Mouse (Mus musculus) Muller cell, postnatal 12 days (primary cell): ENCODE results near the gene Chrm4.
A peak's percentile ranks its signal among the peaks of the same experiment; 100 is the strongest.

Source experiments
- DNase-seq: peaks from one replicate; pipeline ENCODE4 v3.0.0-alpha.2; 2015; ENCODE audit errors: inconsistent ontology term

Chrm4 gene

DNA sequence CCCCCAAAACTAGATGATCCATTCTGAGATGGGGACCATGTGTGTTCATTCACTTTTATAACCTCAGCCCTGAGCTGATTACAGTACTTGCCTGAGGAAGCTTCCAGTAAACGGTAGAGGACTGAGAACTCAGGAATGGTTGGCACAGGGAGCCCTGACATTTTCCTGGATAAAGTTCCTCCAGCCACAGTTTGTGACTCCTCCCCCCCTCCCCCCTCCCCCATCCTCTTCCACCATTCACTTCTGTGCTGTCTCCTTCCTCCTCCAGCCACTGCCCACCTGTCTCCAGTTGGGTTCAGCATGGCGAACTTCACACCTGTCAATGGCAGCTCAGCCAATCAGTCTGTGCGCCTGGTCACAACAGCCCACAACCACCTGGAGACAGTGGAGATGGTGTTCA lies at the start of gene Chrm4:
TSS of gene Chrm4 (plus strand) at position 301 of the 400 bp plus-strand sequence.
- no peak for DNase-seq

- no peak for DNase-seq
These were observed 48.5 kb upstream of the Chrm4 start for GRCm38 (mm10) chr2:91878387-91879180.

- no peak for DNase-seq
These were observed 43.1 kb upstream of the Chrm4 start for GRCm38 (mm10) chr2:91883961-91884360.

GRCm38 (mm10) chr2:91884616-91885015 lies 42.4 kb upstream of the Chrm4 start:
- DNase-seq, result no peak

DNA sequence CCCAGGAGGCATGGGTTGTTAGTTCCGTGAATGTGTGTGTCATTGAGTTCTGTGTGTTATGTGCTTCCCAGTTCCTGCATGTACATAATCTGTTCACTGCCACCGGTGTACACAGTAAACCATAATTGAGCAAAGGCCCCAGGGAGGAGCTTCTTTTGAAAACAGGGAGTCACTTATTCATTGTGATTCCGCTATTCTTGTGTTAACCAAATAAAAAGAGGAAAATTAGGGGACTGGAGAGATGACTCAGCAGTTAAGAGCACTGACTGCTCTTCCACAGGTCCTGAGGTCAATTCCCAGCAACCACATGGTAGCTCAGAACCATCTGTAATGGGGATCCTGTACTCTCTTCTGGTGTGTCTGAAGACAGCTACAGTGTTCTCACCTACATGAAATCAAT lies 32.3 kb upstream of the Chrm4 start:
- DNase-seq, result no peak

GRCm38 (mm10) chr2:91895401-91895800 lies 31.6 kb upstream of the Chrm4 start:
- DNase-seq, result peak; percentile 14

DNA sequence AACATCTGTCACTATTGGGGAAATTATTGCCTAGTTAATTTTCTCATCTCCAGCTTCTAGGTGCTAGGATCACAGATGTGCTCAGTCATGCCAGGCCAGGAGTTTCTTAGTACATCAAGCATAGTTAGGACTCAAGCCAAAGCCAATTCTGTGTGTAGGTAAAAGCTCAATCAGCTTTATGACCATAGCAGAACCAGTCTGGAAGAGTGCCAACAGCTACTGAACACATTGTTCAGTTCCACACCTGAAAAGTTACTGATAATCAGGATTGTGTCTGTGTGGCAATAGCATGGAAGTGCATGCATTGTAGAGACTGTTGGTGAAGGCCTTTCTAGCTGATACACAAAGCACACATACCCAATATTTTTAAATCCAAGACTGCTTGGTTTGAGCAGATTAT lies 29.1 kb upstream of the Chrm4 start:
- DNase-seq, result no peak

DNA sequence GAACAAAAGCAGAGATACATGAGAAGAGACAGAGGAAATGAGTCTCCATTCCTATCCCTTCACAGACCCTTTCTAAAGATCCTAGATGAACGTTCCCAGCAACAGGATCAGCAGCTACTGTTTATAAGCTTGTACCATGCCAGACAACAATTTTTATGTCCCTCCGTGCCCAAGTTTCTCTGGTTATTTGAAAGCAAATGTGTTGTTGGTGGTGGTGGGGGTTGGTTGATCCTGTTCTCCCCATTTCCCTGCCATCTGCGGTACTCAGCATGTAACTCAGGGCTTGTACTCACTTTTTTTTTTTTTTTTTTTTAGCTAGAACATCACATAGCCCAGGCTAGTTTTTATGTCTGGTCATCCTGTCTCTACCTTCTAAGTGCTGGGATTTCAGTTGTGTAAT lies 27.9 kb upstream of the Chrm4 start:
- no peak for DNase-seq

DNA sequence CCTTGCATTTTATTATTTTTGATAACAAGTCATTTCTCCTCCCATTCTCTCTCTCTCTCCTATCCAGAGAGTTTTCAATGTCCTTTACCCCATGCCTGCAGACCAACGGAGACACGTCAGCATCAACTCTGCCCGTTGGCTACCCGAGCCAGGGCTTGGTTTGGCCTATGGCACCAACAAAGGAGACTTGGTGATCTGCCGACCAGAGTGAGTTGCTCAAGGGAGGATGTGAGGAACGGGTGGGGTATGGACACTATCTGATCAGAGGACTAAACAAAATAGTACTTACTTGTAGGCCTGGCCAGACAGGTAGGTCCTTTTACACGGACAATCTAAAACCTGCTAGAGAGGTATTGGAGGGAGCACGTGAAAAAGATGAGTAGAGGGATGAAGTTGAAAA lies 26.6 kb upstream of the Chrm4 start:
- DNase-seq, result no peak

DNA sequence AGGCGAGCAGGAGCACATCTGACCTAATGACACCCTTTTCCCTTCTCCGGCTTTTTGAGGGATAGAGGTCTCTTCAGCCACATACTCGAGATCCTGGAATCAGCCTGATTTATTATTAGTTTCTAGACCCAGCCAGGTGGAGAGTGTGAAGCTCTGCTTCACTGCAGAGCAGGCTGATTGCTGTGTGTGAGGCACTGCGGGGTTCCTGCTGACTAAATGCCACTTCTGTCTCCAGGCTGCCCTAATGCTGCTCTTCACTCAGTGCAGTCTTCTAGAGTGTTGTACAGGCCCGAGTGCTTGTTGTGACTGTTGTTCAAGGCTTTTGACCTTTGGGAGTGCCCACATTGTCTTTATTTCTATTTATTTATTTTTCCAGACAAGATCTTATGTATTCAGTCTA lies 24.7 kb upstream of the Chrm4 start:
- no peak for DNase-seq

GRCm38 (mm10) chr2:91903171-91903925 lies 23.7 kb upstream of the Chrm4 start:
- DNase-seq, result no peak

GRCm38 (mm10) chr2:91904618-91905307 lies 22.3 kb upstream of the Chrm4 start:
- peak; percentile 40 for DNase-seq

GRCm38 (mm10) chr2:91906141-91906540 lies 20.9 kb upstream of the Chrm4 start:
- no peak for DNase-seq

DNA sequence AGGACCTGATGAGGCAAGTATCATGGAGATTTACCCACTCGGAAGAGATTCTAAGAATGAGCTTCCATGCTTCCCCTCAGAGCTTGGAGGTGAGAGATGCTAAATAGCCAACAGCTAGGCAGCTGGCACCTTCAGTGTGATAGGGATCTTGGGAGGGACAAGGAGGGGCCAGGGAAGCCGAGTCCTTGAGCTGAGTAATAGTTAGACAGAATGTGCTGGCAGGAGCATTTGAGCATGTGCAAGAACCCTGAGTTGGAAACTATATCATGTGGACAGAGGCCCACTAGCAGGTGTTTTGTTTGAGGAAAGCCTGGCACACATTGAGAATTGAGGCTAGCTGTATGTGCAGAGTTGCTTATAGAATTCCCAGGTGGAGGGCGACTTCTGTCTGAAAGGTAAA lies 14.4 kb upstream of the Chrm4 start:
- no peak for DNase-seq

DNA sequence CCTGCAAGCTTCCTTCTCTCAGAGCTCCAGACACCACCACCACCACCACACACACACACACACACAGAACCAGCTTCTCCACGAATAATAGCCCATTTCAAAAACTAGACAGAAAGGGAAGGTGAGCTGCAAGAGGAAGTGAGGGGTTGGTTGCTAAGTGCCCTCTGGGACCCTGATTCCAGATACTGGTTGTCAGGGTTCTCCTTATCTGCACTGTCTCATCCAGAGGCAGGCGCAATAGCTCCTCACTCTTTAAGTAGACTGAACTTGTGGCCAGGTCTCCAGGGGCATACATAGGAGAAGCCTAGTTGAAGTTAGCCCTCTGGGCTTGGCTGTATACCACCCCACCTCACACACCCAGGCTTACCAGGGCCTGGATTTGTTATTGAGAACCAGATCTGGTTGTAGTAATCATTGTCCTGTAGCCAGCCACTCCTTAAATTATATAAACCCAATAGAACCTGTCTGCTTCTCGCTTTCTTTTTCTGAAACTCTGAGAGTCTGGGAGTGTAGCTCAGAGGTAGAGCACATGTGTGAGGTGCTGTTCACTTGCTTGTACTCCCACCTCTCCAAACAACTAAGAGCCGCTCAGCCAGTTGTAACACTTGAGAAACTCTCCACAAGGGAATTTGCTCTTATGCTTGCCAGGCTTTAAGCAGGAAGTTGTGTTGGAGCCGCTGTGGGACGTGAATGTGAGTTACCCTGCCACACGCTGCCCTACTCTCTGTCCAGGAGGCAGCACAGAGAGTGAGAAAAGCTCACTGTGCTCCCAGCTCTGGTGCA lies 13.5 kb upstream of the Chrm4 start:
- DNase-seq, result no peak

- no peak for DNase-seq
These were observed 10.6 kb upstream of the Chrm4 start for GRCm38 (mm10) chr2:91916346-91916977.

GRCm38 (mm10) chr2:91917096-91917495 lies 10.0 kb upstream of the Chrm4 start:
- DNase-seq, result no peak

DNA sequence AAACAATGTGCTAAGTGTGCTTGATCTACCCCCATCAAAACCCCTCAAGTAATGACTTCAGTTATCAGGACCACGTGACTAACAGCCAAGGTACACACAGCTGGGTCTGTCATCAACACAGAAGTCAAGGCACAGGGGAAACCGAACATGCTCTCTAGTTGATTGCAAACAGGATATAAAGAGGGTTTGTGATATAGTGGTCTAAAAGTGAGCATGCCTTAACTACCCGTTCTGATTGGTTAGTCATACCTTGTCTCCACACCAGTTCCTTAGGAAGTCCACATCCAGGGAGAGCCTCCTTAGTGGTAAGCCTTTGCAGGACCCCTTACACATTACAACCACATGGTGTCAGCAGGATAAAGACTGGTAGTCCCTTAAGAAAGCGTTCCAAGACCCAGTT lies 6.9 kb upstream of the Chrm4 start:
- DNase-seq, result no peak

DNA sequence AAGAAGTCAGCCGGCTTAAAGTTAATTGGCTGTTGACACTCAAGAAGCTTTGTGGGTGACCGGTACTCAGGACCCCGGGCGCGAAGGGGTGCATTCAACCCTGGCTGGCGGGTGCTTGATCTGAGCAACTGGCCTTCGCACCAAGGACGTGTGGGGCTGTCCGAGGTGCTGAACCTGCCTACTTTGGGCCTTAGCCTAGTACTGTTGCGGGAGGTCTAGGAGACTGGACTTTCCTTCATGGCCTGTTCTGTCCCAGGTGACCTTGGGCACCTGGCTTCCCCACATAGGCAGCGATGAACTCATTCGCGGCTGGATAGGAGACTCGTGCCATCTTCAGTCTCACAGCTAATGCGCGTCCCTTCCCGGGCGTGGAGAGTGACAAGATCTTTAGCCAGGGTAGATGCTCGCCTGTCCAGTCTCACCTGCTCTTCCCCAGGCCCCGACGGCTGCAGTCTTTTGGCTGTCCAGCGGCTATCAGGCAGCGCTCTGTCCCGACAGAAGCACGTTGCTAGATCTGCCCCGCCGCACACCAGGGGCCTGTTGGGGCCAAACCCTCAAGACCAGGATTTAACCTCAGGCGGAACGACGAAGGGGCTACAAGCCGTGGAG lies 5.8 kb upstream of the Chrm4 start:
- peak; percentile 47 for DNase-seq

- DNase-seq, result peak; percentile 79
These were observed 5.1 kb upstream of the Chrm4 start for GRCm38 (mm10) chr2:91921790-91922570.
